Mouse (Mus musculus) adrenal gland, adult 2 months (tissue): ENCODE results near the gene Tmco1. TPM values are rescaled to one million over a fixed set of nuclear protein-coding genes. Genes with fewer than 3 reads are reported as not detected.
"Not testable (repeated sequence)": the region's sequence is repeated elsewhere in the genome, so short reads cannot be mapped to it uniquely, and the experiment has no call there.

Source experiments
- DNase-seq: peaks from one replicate; pipeline ENCODE4 v3.0.0; 2021
- polyA plus RNA-seq: library from polyadenylated mRNA; depleted of rRNA; stranded (reverse); fragments of >200 nt; gene quantifications from 2 replicates; pipeline ENCODE4 v1.2.3, GENCODE M21; 2012
- total RNA-seq, 2 experiments: library from RNA; stranded (reverse); gene quantifications; 2 replicates each; pipeline ENCODE4 v1.2.3; 2021

Gene Tmco1
- total and polyA plus RNA-seq, 3 experiments: 83.4 to 146 (median 141) TPM

- no peak for DNase-seq
Observed at GRCm38 (mm10) chr1:167336398-167336797, 28.2 kb downstream of the Tmco1 start.

- DNase-seq: peak; percentile 87
Observed at GRCm38 (mm10) chr1:167337463-167338095, 29.4 kb downstream of the Tmco1 start.

GRCm38 (mm10) chr1:167339177-167339781 is 31.1 kb downstream of the Tmco1 start:
- DNase-seq: no peak

GRCm38 (mm10) chr1:167340111-167340787 is 32.1 kb downstream of the Tmco1 start:
- DNase-seq: no peak

DNA sequence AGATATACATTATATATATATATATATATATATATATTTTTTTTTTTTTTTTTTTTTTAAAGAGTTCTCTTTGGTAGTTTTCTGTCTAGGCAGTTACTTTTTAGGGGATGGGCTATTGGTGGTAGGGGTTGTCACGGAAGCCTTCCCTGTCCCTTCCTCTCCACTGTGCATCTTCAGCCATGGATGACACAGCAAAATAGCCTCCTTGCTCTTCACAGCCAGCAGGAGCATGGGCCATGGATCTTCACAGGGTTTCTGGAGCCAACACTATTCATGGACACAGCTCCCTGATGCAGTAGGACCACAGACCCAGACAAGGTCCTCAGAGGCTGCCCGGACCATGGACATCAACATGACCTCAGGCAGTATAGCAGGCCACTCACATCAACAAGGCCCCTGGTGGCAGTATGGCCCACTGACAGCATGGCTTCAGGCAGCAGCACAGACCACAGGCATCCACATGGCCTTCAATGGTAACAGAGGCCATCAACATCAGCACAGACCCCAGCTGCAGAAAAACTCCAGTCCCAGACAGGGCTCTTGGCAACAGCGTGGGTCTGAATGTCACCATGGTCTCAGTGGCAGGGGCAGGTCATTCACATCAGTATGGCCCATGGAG is 32.8 kb downstream of the Tmco1 start:
- no peak for DNase-seq

DNA sequence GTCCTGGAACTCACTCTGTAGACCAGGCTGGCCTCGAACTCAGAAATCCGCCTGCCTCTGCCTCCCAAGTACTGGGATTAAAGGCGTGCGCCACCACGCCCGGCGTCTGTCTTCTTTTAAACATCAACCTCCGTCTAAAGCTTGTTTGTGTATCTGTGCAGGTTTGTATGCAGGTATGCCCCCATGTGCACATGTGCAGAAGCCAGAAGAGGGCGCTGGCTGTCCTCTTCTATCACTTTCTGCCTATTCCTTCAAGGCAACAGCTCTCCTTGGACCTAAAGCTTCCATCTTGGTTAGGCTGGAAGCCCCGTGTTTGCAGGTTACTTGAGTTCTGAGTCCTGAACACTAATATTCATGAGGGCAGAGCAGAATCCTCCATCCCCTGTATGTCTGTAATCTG is 34.7 kb downstream of the Tmco1 start:
- no peak for DNase-seq

DNA sequence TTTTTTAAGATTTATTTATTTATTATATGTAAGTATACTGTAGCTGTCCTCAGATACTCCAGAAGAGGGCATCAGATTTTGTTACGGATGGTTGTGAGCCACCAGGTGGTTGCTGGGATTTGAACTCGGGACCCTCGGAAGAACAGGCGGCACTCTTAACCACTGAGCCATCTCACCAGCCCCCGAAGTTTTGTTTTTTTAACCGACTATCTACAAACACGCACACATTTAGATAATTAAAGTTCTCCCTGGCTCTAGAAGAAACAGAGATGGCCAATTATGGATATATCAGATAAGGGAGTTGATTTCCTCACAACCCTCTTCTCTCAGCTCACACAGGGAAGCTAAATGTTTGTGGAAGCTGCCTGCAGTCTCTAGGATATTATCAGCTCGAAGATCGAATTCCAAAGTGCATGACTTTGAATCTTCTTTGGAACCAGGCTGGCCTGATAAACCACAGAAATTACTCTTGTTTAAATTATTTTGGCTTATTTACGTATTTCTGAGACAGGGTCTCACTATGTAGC is 37.9 kb downstream of the Tmco1 start:
- not testable (repeated sequence) for DNase-seq

GRCm38 (mm10) chr1:167349206-167349605 is 41.0 kb downstream of the Tmco1 start:
- DNase-seq: not testable (repeated sequence)

DNA sequence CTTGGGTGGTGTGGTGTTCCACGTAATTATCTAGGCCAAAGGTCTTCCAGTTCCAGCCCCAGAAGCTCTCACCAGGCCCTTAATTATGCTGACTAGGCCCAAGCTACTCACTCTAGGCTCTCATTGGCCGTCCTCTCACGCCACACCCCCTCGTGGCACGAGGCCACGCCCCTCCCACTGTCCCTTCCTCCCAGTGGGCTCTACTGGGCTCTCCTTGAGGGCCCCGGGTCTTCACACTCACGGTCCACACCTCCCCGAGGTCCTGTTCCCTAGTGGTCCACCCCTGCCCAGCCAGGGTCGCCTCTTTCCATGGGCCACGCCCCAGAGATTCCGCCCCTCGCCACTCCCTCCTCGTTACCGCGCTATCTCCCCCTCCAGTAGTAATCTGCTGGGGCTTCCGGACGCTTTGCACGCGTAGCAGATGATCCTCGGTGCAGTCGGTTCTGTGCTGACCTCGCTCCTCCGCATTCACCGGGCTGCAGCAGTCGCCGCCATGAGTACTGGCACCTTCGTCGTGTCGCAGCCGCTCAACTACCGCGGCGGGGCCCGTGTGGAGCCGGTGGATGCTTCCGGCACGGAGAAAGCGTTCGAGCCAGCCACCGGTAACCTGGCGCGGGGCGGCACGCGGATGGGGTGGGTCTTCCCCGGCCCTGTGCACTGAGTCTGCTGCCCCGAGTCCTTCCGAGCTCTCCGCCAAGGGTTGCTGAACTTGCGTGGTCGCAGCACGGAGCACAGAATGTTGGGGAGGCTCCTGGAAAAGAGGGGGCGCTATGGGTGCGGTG is 41.8 kb downstream of the Tmco1 start, which contains the start of gene Aldh9a1:
Aldh9a1 (plus strand) TSS at position 177 of the 782 bp plus-strand sequence.
- peak; percentile 94 for DNase-seq

DNA sequence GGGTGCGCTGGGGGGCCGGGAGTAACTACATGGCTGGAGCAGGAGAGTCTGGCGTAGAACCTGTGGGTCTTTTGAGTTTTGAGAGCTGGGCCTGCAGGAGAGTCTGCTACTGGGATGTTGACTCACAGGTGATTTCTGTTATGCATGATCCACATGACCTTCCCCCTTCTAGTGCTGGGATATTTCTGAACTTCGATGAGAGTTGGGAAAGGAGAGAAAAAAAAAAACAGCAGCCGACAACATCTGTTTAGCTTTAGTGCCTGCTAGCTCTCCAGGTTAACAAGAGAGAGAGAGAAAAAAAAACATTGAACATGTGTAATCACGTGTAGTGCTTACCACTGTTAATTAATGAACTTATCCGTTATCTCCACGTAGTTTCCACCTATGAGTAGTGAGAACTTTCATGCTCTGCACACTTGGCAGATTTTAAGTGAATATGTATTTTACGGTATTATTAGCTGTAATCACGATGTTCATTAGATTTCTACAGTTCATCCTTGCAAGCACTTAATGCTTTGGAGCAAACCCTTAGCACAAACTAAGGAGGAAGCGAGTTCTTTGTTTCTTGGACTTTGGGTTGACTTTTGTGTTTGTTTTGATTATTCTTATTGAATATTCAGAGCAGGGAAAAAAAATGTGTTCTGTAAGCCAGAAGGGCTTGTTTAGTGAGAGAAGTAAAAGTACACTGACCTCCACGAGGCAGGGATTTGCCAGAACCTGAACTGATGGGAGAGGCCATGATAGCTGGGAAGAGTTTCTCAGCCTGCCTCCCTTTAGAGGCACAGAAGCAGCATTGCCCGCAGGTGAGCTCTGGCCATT is 42.6 kb downstream of the Tmco1 start:
- DNase-seq: no peak

GRCm38 (mm10) chr1:167352403-167352802 is 44.2 kb downstream of the Tmco1 start:
- DNase-seq: no peak

DNA sequence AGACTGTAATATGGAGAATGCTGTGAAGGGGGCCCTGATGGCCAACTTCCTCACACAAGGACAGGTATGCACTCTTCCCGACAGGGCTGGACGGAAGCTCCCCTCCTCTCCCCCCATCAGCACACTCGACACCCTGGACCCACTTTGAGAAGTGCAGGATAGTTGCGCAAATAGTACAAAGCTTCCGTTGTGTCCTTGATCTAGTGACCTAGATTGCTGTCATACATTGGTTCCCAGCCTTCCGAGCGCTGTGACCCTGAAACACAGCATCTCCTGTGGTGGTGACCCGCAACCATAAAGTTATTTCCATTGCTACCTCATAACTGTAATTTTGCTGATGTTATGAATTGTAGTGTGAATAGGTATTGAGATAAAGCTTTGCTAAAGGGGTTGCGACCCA is 49.2 kb downstream of the Tmco1 start:
- DNase-seq: peak; percentile 31

DNA sequence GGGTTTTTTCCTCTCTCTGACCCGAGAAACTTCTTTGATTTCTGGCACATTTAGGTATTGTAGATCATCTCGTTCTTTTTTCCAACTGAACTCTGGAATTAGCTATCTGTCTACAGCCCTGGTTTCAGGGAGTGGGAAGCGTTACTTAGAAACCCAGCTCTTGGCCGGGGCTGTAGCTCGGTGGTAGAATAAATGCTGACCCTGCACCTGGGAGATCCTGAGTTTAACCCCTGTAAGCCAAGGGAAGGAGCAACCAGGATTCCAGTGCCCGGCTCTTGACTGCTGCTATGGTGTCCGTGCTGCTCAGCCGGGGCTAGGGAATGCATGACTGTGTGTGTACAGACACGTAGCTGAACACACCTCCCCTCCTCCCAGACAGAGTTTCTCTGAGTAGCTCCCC is 50.6 kb downstream of the Tmco1 start:
- no peak for DNase-seq

- no peak for DNase-seq
Observed at GRCm38 (mm10) chr1:167360268-167360667, 52.1 kb downstream of the Tmco1 start.

DNA sequence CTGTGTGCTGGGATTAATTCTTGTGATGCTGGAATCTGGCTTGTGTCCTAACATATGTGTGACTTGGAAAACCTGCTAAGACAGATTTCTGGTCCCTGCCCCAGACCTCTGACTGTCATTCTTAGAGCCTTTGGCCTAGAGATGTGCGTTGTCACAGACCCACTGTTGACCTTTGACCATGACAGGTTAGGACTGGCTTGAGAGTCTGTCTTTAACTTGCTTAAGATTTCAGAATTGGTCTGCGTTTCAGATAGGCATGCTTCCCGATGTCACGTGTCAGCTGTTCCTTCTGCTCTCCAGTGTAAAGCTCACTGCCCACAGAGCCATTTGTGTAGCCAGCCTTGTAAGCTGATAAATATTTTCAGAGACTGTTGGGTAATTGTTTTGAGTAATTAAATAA is 54.6 kb downstream of the Tmco1 start:
- no peak for DNase-seq

- DNase-seq: no peak
Observed at GRCm38 (mm10) chr1:167363322-167363721, 55.1 kb downstream of the Tmco1 start.

DNA sequence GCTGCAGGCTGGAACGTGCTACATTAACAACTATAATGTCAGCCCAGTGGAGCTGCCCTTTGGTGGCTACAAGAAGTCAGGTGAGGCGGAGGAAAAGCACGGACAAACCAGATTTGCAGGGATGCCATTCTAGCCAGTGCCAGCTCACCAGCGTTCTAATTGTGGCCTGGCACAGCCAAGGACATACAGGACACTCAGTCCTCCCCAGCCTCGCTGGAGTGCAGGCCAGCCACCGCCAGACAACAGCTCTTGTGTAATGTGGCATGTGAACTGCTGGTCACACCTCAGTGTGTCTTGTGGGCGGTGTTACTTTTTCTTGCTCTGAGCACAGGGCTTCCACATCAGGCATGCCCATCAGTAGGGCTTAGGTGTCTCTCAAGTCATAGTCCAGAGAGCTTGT is 57.6 kb downstream of the Tmco1 start:
- peak; percentile 52 for DNase-seq

- DNase-seq: no peak
Observed at GRCm38 (mm10) chr1:167366621-167367020, 58.4 kb downstream of the Tmco1 start.

DNA sequence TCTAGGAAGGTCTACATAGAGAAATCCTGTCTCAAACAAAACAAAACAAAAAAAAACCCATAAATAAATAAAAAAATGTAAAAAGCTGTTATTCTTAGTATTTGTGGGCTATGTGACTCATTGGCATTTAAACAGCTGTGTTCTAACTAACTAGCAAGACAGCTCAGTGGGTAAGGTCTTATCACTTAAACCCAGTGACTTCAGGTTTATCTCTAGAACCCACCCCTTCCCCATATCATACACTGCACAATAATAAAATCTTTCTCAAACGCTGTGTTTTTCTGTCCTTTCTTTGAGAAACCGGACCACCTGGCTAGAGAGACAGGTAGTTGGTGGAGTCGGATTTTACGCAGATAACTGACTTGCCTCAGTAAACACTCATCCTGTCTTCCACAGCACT is 59.8 kb downstream of the Tmco1 start:
- no peak for DNase-seq

DNA sequence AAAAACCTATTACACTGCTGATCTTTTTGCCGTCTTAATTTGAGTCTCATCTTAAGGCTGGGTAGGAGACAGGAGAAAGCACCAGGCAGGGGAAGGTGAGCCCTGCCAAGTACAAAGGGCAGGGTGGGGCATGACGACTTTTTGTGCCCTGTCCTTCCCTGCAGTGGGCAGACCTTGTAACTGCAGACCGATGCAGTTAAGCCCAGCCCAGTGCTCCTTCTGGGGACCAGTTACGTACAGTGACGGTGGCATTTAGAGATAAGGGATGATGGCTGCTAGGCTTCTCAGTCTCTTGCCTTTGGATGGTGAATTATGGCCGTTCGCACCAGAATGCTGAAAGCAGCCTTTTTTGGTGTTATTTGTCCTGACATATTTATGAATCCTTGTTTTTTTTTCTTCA is 60.3 kb downstream of the Tmco1 start:
- no peak for DNase-seq

DNA sequence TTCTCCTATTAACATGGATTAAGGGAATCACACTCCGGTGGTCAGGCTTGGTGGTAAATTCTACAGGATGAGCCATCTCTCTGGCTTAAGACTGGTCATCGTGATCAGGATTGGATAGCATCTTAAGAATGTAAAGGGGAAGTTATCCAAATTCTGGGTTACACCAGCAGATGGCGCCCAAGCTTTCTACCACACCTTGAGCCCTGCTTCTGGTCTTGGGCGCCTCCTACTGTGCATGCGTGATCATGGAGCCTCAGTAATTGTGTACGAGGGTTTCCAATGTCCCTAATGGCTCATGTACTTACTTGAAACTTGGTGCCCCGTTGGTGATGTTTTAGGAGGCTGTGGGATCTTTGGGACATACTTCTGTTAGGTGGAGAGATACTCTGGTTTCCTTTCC is 61.7 kb downstream of the Tmco1 start:
- peak; percentile 82 for DNase-seq
